Mouse (Mus musculus) erythroblast, embryonic 14.5 days (primary cell): ENCODE measurements around the gene Cdca7l. TPM values are rescaled to one million over a fixed set of nuclear protein-coding genes. Genes with fewer than 3 reads are reported as not detected.

Source experiments
- H3K27me3 ChIP-seq: 2 replicates; pipeline ENCODE4 v1.6.1; 2012; ENCODE audit warnings: inconsistent platforms; ENCODE audit not compliant: control insufficient read depth
- H3K36me3 ChIP-seq: 2 replicates; pipeline ENCODE4 v1.6.1; 2012; ENCODE audit warnings: mild to moderate bottlenecking, inconsistent platforms; ENCODE audit not compliant: control insufficient read depth
- H3K4me1 ChIP-seq: 2 replicates; pipeline ENCODE4 v1.6.1; 2012; ENCODE audit warnings: inconsistent platforms; ENCODE audit not compliant: control insufficient read depth
- H3K4me3 ChIP-seq: replicated peaks from 2 replicates; pipeline ENCODE3; 2012; ENCODE audit warnings: moderate library complexity, mild to moderate bottlenecking, inconsistent platforms
- H3K9me3 ChIP-seq: 2 replicates; pipeline ENCODE4 v1.6.1; 2012; ENCODE audit warnings: low read length, inconsistent platforms, mixed read lengths; ENCODE audit not compliant: control insufficient read depth
- GATA1 ChIP-seq: IDR thresholded peaks from 2 replicates; pipeline ENCODE4 v1.6.1; 2012; ENCODE audit warnings: low read length, inconsistent platforms, mixed read lengths
- TAL1 ChIP-seq: IDR thresholded peaks from 3 replicates; pipeline ENCODE4 v1.6.1; 2012; ENCODE audit warnings: low read length, inconsistent platforms, mixed read lengths
- polyA plus RNA-seq: library from polyadenylated mRNA; stranded (reverse); fragments of >175 nt; gene quantifications from 2 replicates; pipeline ENCODE4 v1.2.3, GENCODE M21; 2012

Gene Cdca7l
- polyA plus RNA-seq, 1 experiment: 0.14 TPM

GRCm38 (mm10) chr12:117776841-117777240 lies 27.2 kb upstream of the Cdca7l start:
- Histone ChIP-seq H3K36me3 (no peaks in the 10 kb centered on the region), H3K27me3 (no peaks in the 10 kb centered on the region)

GRCm38 (mm10) chr12:117781360-117781759 lies 22.7 kb upstream of the Cdca7l start:
- no peaks in the 10 kb centered on the region for H3K27me3 ChIP-seq

More at GRCm38 (mm10) chr12:117776841-117777240, 27.2 kb upstream of the Cdca7l start:
- H3K9me3 ChIP-seq: peaks cover 4% of the 10 kb centered on the region
- H3K4me3 ChIP-seq: no peak overlapping the region
- TF ChIP-seq TAL1 (no peak), GATA1 (no peak)
- no peaks in the 10 kb centered on the region for H3K4me1 ChIP-seq

GRCm38 (mm10) chr12:117783426-117783825 lies 20.7 kb upstream of the Cdca7l start:
- Histone ChIP-seq H3K9me3 (peaks cover 4% of the 10 kb centered on the region), H3K4me3 (no peak overlapping the region), H3K27me3 (no peaks in the 10 kb centered on the region), H3K4me1 (no peaks in the 10 kb centered on the region), H3K36me3 (no peaks in the 10 kb centered on the region)
- no peak for TF ChIP-seq TAL1
- no peak for TF ChIP-seq GATA1

More at GRCm38 (mm10) chr12:117781360-117781759, 22.7 kb upstream of the Cdca7l start:
- Histone ChIP-seq H3K9me3 (peaks cover 4% of the 10 kb centered on the region), H3K4me1 (no peaks in the 10 kb centered on the region), H3K36me3 (no peaks in the 10 kb centered on the region), H3K4me3 (no peak overlapping the region)
- TF ChIP-seq GATA1: no peak
- no peak for TF ChIP-seq TAL1

GRCm38 (mm10) chr12:117786621-117787020 lies 17.5 kb upstream of the Cdca7l start:
- Histone ChIP-seq H3K4me1 (no peaks in the 10 kb centered on the region), H3K9me3 (no peaks in the 10 kb centered on the region), H3K27me3 (no peaks in the 10 kb centered on the region), H3K36me3 (no peaks in the 10 kb centered on the region), H3K4me3 (no peak overlapping the region)
- TF ChIP-seq TAL1 (no peak), GATA1 (no peak)

GRCm38 (mm10) chr12:117788513-117789011 lies 15.5 kb upstream of the Cdca7l start:
- Histone ChIP-seq H3K27me3 (no peaks in the 10 kb centered on the region), H3K9me3 (no peaks in the 10 kb centered on the region), H3K36me3 (no peaks in the 10 kb centered on the region), H3K4me3 (no peak overlapping the region), H3K4me1 (no peaks in the 10 kb centered on the region)
- no peak for TF ChIP-seq TAL1
- TF ChIP-seq GATA1: no peak

- H3K36me3 ChIP-seq: no peaks in the 10 kb centered on the region
- no peaks in the 10 kb centered on the region for H3K27me3 ChIP-seq
- no peaks in the 10 kb centered on the region for H3K9me3 ChIP-seq
- H3K4me1 ChIP-seq: no peaks in the 10 kb centered on the region
- H3K4me3 ChIP-seq: no peak overlapping the region
- TF ChIP-seq TAL1 (no peak), GATA1 (no peak)
Observed at GRCm38 (mm10) chr12:117789017-117789416, 15.1 kb upstream of the Cdca7l start.

- Histone ChIP-seq H3K27me3 (no peaks in the 10 kb centered on the region), H3K36me3 (no peaks in the 10 kb centered on the region), H3K9me3 (no peaks in the 10 kb centered on the region), H3K4me3 (no peak overlapping the region), H3K4me1 (no peaks in the 10 kb centered on the region)
- no peak for TF ChIP-seq TAL1
- no peak for TF ChIP-seq GATA1
Observed at GRCm38 (mm10) chr12:117795303-117795702, 8.8 kb upstream of the Cdca7l start.

GRCm38 (mm10) chr12:117805576-117805975 lies 1.5 kb downstream of the Cdca7l start:
- TF ChIP-seq GATA1 (no peak), TAL1 (no peak)
- Histone ChIP-seq H3K36me3 (no peaks in the 10 kb centered on the region), H3K4me1 (no peaks in the 10 kb centered on the region), H3K4me3 (no peak overlapping the region), H3K27me3 (peaks cover 13% of the 10 kb centered on the region), H3K9me3 (no peaks in the 10 kb centered on the region)

- peaks cover 13% of the 10 kb centered on the region for H3K27me3 ChIP-seq
- H3K4me1 ChIP-seq: no peaks in the 10 kb centered on the region
- TF ChIP-seq GATA1: no peak
- TF ChIP-seq TAL1: no peak
- H3K4me3 ChIP-seq: no peak overlapping the region
- H3K9me3 ChIP-seq: no peaks in the 10 kb centered on the region
- no peaks in the 10 kb centered on the region for H3K36me3 ChIP-seq
Observed at GRCm38 (mm10) chr12:117806007-117806451, 1.9 kb downstream of the Cdca7l start.

GRCm38 (mm10) chr12:117806470-117806869 lies 2.4 kb downstream of the Cdca7l start:
- Histone ChIP-seq H3K27me3 (peaks cover 13% of the 10 kb centered on the region), H3K4me1 (no peaks in the 10 kb centered on the region), H3K9me3 (no peaks in the 10 kb centered on the region), H3K4me3 (no peak overlapping the region), H3K36me3 (no peaks in the 10 kb centered on the region)
- TF ChIP-seq TAL1 (no peak), GATA1 (no peak)
